Mouse (Mus musculus) megakaryocyte-erythroid progenitor cell, adult 5-6 weeks (primary cell): Measurements from ENCODE around the gene Thrap3. TPM values are rescaled to one million over a fixed set of nuclear protein-coding genes. Genes with fewer than 3 reads are reported as not detected.
"Not testable (repeated sequence)": the region's sequence is repeated elsewhere in the genome, so short reads cannot be mapped to it uniquely, and the experiment has no call there.

Experiments used
- ATAC-seq: replicated peaks from 2 replicates; pipeline ENCODE4 v1.8.0; 2016; ENCODE audit warnings: mild to moderate bottlenecking, inconsistent platforms; ENCODE audit not compliant: severe bottlenecking, poor library complexity, low FRiP score, low TSS enrichment
- total RNA-seq, 2 experiments: library from RNA; stranded (forward) in 1 of 2; stranded (reverse) in 1 of 2; fragments of 200-1000, 215-1000 nt in 1 of 2; fragments of >200 nt in 1 of 2; fragmentation: Nextera tagmentation in 1 of 2; gene quantifications; 2 replicates each; pipeline ENCODE4 v1.2.3; 2014 to 2017

Thrap3 gene
- total RNA-seq, 2 experiments from 2014 or later: 266 to 471 TPM

DNA sequence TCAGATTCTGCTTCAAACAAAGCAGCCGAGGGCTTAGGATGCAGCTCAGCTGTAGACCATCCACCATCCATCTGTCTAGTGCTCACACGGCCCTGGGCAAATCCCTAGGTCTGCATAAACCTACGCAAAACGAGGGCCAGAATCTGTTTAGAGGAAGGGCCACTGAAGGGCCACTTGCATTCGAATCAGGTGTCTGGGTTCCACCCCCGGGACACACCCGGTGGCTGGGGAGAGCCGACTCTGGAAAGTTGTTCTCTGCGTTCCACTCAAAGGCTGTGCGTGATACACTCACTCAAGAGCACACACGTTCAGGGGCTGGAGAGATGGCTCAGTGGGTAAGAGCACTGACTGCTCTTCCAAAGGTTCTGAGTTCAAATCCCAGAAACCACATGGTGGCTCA lies 20.1 kb upstream of the Thrap3 start:
- no peak for ATAC-seq

DNA sequence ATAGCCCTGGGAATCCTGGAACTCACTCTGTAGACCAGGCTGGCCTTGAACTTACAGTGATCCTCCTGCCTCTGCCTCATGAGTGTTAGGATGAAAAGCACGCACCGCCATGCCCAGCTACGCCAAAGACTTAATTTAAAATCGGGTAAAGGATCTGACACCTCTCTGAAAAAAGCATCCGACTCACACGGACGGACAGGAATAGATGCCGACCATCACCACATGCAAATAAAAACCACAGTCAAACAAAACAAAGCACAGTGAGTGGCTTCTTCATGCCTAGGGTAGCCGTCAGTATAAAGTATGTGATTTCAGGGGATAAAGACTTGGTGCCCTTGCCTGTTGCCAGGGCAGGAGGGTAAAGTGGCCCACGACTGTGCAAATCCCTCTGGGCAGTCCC lies 17.5 kb upstream of the Thrap3 start:
- no peak for ATAC-seq

- not testable (repeated sequence) for ATAC-seq
Measured at GRCm38 (mm10) chr4:126219540-126219939, 17.0 kb upstream of the Thrap3 start.

GRCm38 (mm10) chr4:126217771-126218170 lies 15.2 kb upstream of the Thrap3 start:
- ATAC-seq: 0 out of 2 replicates have a peak, but pooled peaks have one; percentile 37

GRCm38 (mm10) chr4:126207081-126207480 lies 4.5 kb upstream of the Thrap3 start:
- no peak for ATAC-seq

GRCm38 (mm10) chr4:126205386-126205785 lies 2.8 kb upstream of the Thrap3 start:
- ATAC-seq: no peak

- no peak for ATAC-seq
Measured at GRCm38 (mm10) chr4:126204661-126205230, 2.2 kb upstream of the Thrap3 start.

GRCm38 (mm10) chr4:126204016-126204415 lies 1.5 kb upstream of the Thrap3 start:
- ATAC-seq: no peak

GRCm38 (mm10) chr4:126203336-126203895 lies 856 bp upstream of the Thrap3 start:
- ATAC-seq: no peak

DNA sequence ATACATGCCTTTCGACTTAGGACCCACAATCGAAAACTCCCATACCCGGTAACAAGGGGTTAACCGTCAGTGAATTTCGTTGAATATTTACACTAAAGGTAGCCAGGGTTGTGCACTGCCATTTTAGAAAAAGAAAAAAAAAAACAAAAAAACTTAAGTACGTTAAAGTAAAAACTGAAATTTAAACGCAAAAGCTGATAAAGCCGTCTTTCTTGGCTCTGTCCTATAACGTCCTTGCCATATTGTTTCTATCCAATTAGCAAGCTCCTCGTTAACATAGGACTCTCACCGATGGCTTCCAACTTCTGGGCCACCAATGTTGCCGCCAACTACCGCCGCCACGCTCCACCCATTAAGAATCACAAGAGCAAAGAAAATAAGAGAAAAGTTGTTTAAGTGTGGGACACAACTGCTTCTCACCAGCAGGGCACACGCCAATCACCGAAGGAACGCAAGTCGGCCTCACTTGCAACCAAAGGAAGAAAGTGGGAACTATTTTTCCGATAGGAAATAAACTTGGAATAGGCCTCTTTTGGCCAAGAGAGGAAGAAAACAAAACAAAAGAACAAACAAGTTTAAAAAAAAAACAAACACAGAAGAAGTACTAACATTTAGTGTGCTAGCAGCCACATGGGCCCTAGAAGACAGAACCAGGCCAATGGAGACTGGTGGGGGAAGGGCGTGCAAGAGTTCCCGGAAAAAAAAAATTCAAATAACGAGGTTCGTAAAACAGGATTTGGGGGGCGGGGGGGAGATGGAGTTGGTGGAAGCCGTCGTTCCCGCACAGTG lies 852 bp downstream of the Thrap3 start:
- ATAC-seq: peak; percentile 51

DNA sequence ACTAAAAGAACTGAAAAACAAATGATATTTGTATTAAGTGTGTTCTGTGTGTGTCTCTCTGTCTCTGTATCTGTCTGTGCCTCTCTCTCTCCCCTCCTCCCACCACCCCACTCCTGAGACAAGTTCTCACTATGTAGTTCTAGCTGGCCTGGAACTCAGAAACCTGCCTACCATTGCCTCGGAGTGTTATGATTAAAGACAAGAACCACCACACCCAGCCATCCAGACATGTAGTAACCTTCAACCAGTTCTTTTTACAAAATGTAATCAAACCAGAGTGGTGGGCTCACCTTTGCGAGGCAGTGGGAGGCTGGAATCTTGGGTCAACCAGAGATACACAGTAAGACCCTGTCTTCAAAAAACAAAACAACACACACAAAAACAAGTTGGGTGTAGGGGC lies 1.9 kb downstream of the Thrap3 start:
- no peak for ATAC-seq

DNA sequence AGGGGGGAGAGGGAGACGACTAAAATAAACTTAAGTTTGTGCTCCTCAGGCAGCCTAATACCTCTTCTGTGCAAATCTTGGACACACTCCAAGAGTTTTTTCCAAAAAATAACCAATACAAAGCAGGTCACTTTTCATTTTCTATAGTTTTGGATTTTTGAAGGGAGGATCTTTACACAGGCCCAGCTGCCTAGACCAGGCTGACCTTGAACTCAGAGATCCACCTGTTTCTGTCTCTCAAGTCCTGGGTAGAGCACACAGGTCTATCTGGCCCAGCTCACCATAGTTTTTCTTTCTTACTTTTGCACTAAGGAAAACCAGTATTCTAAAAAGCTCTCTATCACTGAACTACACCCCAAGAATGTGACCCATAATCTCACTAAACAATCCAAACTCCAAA lies 2.5 kb downstream of the Thrap3 start:
- ATAC-seq: no peak

- 0 out of 2 replicates have a peak, but pooled peaks have one; percentile 13 for ATAC-seq
Measured at GRCm38 (mm10) chr4:126199556-126199955, 3.0 kb downstream of the Thrap3 start.

DNA sequence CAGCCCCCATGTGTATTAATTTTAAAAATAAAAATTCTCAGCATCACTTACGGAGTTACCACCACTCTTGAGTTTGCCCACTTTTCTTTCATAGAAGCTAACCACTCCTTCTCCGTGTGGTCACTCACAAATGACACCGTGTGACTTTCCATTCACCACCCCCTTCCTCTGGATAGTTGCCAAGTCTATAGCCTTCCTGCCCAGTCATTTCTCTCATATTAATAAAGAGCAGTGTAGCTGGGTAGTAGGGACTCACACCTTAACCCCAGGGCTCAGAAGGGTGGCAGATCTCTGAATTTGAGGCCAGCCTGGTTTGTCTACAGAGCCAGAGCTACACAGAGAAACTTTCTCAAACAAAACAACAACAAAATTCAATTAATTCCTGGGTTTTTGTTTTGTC lies 5.1 kb downstream of the Thrap3 start:
- no peak for ATAC-seq

- ATAC-seq: no peak
Measured at GRCm38 (mm10) chr4:126194916-126195315, 7.6 kb downstream of the Thrap3 start.

DNA sequence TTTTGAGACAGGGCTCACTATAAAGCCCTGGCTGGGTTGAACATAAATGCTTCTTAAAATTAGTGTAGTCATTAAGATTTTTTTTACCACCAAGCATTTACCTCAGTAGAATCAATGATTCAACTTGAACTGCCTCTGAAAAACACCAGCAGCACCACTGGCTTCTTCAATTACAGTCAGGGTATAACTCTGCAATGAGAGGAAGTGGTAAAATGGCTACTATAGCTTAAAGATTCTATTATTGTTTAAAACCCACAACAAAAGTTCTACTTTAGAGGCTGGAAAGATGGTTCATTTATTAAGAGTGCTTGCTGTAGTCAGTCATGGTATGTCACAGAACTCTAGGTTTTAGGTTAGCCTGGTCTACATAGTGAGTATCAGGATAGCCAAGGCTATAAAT lies 8.3 kb downstream of the Thrap3 start:
- ATAC-seq: no peak

DNA sequence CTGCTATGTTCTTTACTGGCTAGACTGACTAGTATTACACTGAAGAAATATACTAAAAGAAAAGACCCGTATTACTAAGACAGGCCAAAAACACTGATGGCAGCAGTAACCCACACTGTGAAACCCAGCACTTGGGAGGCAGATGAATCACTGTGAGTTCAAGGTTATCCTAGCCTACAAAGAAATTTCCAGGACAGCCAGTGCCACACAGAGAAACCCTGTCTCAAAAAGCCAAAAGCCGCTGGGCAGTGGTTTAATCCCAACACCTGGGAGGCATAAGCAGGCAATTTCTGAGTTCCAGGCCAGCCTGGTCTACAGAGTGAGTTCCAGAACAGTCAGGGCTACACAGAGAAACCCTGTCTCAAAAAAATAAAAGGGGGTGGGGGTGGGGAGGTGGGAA lies 11.9 kb downstream of the Thrap3 start:
- no peak for ATAC-seq

GRCm38 (mm10) chr4:126187096-126187495 lies 15.5 kb downstream of the Thrap3 start:
- ATAC-seq: no peak

- no peak for ATAC-seq
Measured at GRCm38 (mm10) chr4:126183034-126183433, 19.5 kb downstream of the Thrap3 start.

GRCm38 (mm10) chr4:126181170-126181957 lies 21.2 kb downstream of the Thrap3 start:
- ATAC-seq: peak; percentile 83
